Comparison of ENCODE assay signal across 12 mouse cellular contexts in the genomic region with DNA sequence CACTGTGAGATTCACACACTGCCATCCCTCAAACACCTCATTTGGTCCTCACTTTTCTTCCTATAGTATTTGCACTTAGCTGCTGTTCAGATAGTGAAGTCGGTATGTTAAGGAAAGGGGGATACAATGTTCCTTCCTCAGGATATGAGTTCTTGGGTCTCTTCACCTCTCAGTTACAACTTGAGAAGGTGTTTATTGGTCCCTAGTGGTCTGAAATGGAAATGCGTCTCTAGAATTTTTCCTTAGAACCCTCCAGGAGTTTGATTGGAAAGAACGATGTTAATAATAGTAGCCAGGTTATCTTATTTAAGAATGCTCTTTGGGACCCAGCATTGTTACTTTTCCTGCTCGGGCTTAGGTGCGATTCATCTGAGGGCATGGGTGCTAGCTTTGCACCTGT. TPM values are rescaled to one million over a fixed set of nuclear protein-coding genes. Genes with fewer than 3 reads are reported as not detected.
DNase-seq lines count a peak whose midpoint lies in the region; ATAC-seq and TF ChIP-seq lines count a peak whose summit lies in the region.
"Had no signal": no experiment of that assay in that cellular context is flagged by ENCODE, and none has a peak within 500 bp of the region (broad histone marks: within the 10 kb centered on the region; RNA-seq: fewer than 3 reads in every experiment).

No protein-coding gene starts in this region.

- no peak for TF ChIP-seq EP300 in liver, postnatal 0 days (IDR thresholded peaks at IDR 0.05; ENCODE audit: low read depth)

- 32% methylated on average over 5 of the region's 5 CpGs for WGBS in forebrain, embryonic 14.5 days
- 22% methylated on average over 5 of the region's 5 CpGs for WGBS in forebrain, embryonic 10.5 days
- 32% methylated on average over 5 of the region's 5 CpGs for WGBS in liver, postnatal 0 days (ENCODE audit: insufficient replicate concordance)
- 23% methylated on average over 5 of the region's 5 CpGs for WGBS in liver, embryonic 11.5 days

- H3K27ac ChIP-seq in forebrain, embryonic 14.5 days (ENCODE audit: low read depth, low read length) = no peak overlapping the region
- H3K27ac ChIP-seq in forebrain, embryonic 10.5 days = no peak overlapping the region
- no peak overlapping the region for H3K27ac ChIP-seq in liver, postnatal 0 days (ENCODE audit: low read depth)
- H3K27ac ChIP-seq in liver, embryonic 11.5 days (ENCODE audit: low read depth, low read length) = no peak overlapping the region
- H3K27ac ChIP-seq: limb, embryonic 13.5 days had no signal

- H3K9ac ChIP-seq in forebrain, embryonic 14.5 days (ENCODE audit: low read length) = no peak overlapping the region
- no peak overlapping the region for H3K9ac ChIP-seq in liver, postnatal 0 days (replicated peaks)
- no peak overlapping the region for H3K9ac ChIP-seq in liver, embryonic 11.5 days (ENCODE audit: low read depth, low read length)
- H3K9ac ChIP-seq: limb, embryonic 13.5 days had no signal

- TF ChIP-seq CTCF in liver, postnatal 0 days (IDR thresholded peaks at IDR 0.05; ENCODE audit: low read depth) = peak; percentile 34; the same call in 1 of the 2 replicates

- DNase-seq in forebrain, embryonic 14.5 days (ENCODE audit: low spot score) = peak; percentile 61
- DNase-seq in forebrain, embryonic 10.5 days (ENCODE audit: extremely low spot score, low spot score) = no peak
- no peak for DNase-seq in liver, postnatal 0 days
- no peak for DNase-seq in liver, embryonic 11.5 days (ENCODE audit: low spot score)
- DNase-seq in ZHBTc4 (ENCODE audit: low read depth, low spot score) = peak; percentile 37
- DNase-seq in naive thymus-derived CD4-positive, alpha-beta T cell, adult 2 months (ENCODE audit: low read depth) = peak; percentile 8
- DNase-seq in ovary, postnatal 14 days (ENCODE audit: low spot score) = no peak
- no peak for DNase-seq in left cerebral cortex, postnatal 25 days (ENCODE audit: low spot score in 2 of 2)
- DNase-seq: adrenal gland, postnatal 14 days; cerebellum, postnatal 36 days; kidney, postnatal 10 days had no signal

- H3K36me3 ChIP-seq in forebrain, embryonic 14.5 days (ENCODE audit: control insufficient read depth, insufficient read depth, low read length) = no peaks in the 10 kb centered on the region
- no peaks in the 10 kb centered on the region for H3K36me3 ChIP-seq in forebrain, embryonic 10.5 days (replicated peaks)
- no peaks in the 10 kb centered on the region for H3K36me3 ChIP-seq in liver, postnatal 0 days (replicated peaks; ENCODE audit: insufficient read depth, low read length)
- H3K36me3 ChIP-seq in liver, embryonic 11.5 days (ENCODE audit: control insufficient read depth, insufficient read depth, low read length) = no peaks in the 10 kb centered on the region
- H3K36me3 ChIP-seq: limb, embryonic 13.5 days had no signal

- intact Hi-C loops in left cerebral cortex, postnatal 25 days (cut with DNase I) = no loop called here

- no peaks in the 10 kb centered on the region for H3K27me3 ChIP-seq in forebrain, embryonic 14.5 days (replicated peaks; ENCODE audit: control insufficient read depth, insufficient read depth, low read length)
- peaks cover 9% of the 10 kb centered on the region; the same call in 1 of the 2 replicates for H3K27me3 ChIP-seq in forebrain, embryonic 10.5 days (ENCODE audit: poor library complexity, severe bottlenecking)
- H3K27me3 ChIP-seq in liver, postnatal 0 days (ENCODE audit: insufficient read depth, low read length) = no peaks in the 10 kb centered on the region
- no peaks in the 10 kb centered on the region for H3K27me3 ChIP-seq in liver, embryonic 11.5 days (replicated peaks; ENCODE audit: control insufficient read depth, insufficient read depth, low read length)
- H3K27me3 ChIP-seq: limb, embryonic 13.5 days had no signal

- H3K4me2 ChIP-seq in forebrain, embryonic 14.5 days (ENCODE audit: low read length) = no peak overlapping the region
- no peak overlapping the region for H3K4me2 ChIP-seq in liver, postnatal 0 days (ENCODE audit: low read depth, low read length)
- H3K4me2 ChIP-seq in liver, embryonic 11.5 days = no peak overlapping the region
- H3K4me2 ChIP-seq: limb, embryonic 13.5 days had no signal

- no peaks in the 10 kb centered on the region for H3K9me3 ChIP-seq in forebrain, embryonic 14.5 days (replicated peaks; ENCODE audit: control insufficient read depth, low read length)
- no peaks in the 10 kb centered on the region for H3K9me3 ChIP-seq in forebrain, embryonic 10.5 days
- no peaks in the 10 kb centered on the region for H3K9me3 ChIP-seq in liver, postnatal 0 days (ENCODE audit: low read length)
- H3K9me3 ChIP-seq in liver, embryonic 11.5 days (ENCODE audit: control insufficient read depth, low read length) = no peaks in the 10 kb centered on the region
- H3K9me3 ChIP-seq: limb, embryonic 13.5 days had no signal

- H3K4me1 ChIP-seq in forebrain, embryonic 14.5 days (ENCODE audit: control insufficient read depth, insufficient read depth, low read length) = peaks cover 11% of the 10 kb centered on the region; the same call in 1 of the 2 replicates
- peaks cover 74% of the 10 kb centered on the region for H3K4me1 ChIP-seq in forebrain, embryonic 10.5 days
- H3K4me1 ChIP-seq in liver, postnatal 0 days (ENCODE audit: insufficient read depth) = no peaks in the 10 kb centered on the region
- H3K4me1 ChIP-seq in liver, embryonic 11.5 days (replicated peaks; ENCODE audit: control insufficient read depth, insufficient read depth, low read length) = no peaks in the 10 kb centered on the region

- H3K4me3 ChIP-seq in forebrain, embryonic 14.5 days (ENCODE audit: low read depth, low read length) = no peak overlapping the region
- H3K4me3 ChIP-seq in forebrain, embryonic 10.5 days = no peak overlapping the region
- no peak overlapping the region for H3K4me3 ChIP-seq in liver, postnatal 0 days (ENCODE audit: low read depth, low read length)
- no peak overlapping the region for H3K4me3 ChIP-seq in liver, embryonic 11.5 days (ENCODE audit: low read depth, low read length)
- H3K4me3 ChIP-seq: limb, embryonic 13.5 days had no signal

- no peak for ATAC-seq in forebrain, embryonic 14.5 days
- no peak for ATAC-seq in liver, postnatal 0 days
- no peak for ATAC-seq in liver, embryonic 11.5 days (replicated peaks; ENCODE audit: low FRiP score)

RNA-seq across cellular contexts. Expression of a gene that starts 24.2 kb away (rescaled TPM):
- 39.6 and 45.0 TPM in 2 replicates for polyA plus RNA-seq in forebrain, embryonic 14.5 days (2014; fragmentation: Nextera tagmentation; extraction: Ambion mirVana)
- polyA plus RNA-seq in forebrain, embryonic 10.5 days (2016; fragmentation: Nextera tagmentation; extraction: Ambion mirVana) = 52.0 and 54.4 TPM in 2 replicates
- 13.4 and 15.2 TPM in 2 replicates for polyA plus RNA-seq in liver, postnatal 0 days (2015; fragmentation: Nextera tagmentation; extraction: Ambion mirVana)
- 29.5 and 30.1 TPM in 2 replicates for polyA plus RNA-seq in liver, embryonic 11.5 days (2014; fragmentation: Nextera tagmentation; extraction: Ambion mirVana)
- 10 to 100 TPM; 36.4 to 41.1 TPM for total RNA-seq in left cerebral cortex, postnatal 25 days (2021)

Comparison
In these comparisons a context has a peak if more than half of its experiments do, and no peak if none do; other contexts are left out.
1. DNase-seq: peak in forebrain, embryonic 14.5 days (single experiment), ZHBTc4 (single experiment) and naive thymus-derived CD4-positive, alpha-beta T cell, adult 2 months (single experiment); none in forebrain, embryonic 10.5 days (single experiment), liver, postnatal 0 days (single experiment), liver, embryonic 11.5 days (single experiment), ovary, postnatal 14 days (single experiment) and left cerebral cortex, postnatal 25 days (0 of 2).